Mouse (Mus musculus) gastrocnemius, adult 8-10 months (tissue): ENCODE measurements around the gene Magt1. TPM values are rescaled to one million over a fixed set of nuclear protein-coding genes. Genes with fewer than 3 reads are reported as not detected.
"Not testable (repeated sequence)": the region's sequence is repeated elsewhere in the genome, so short reads cannot be mapped to it uniquely, and the experiment has no call there.

Experiments used
- DNase-seq, 2 experiments: peaks; one replicate each; pipeline ENCODE4 v3.0.0; 2022; ENCODE audit warnings: low spot score in 2 of 2
- total RNA-seq, 4 experiments: library from RNA; stranded (reverse); gene quantifications; 2 replicates each; pipeline ENCODE4 v1.2.4; 2022

Gene Magt1
- total RNA-seq, 4 experiments from 2014 or later = 26.7 to 31.0 (median 30.4) TPM

DNA sequence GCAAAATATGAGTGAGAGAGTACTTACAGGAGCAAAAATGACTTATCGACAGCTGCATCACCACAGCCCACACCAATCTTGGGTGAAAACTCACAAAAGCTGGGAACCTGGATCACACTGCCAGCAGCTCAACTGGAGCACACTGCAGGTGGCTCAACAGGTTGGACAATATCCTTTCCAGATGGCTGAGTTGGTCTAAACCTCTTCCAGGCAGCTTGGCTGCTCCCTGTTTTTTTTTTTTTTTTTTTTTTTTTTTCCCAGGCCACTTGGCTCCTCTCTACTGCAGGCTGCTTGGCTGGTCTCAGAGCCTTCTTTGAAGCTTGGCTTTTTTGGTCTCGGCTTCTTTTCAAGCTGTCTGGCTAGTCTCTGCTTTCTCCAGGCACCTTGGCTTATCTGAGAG, 57.7 kb downstream of the Magt1 start:
- no peak for DNase-seq

DNA sequence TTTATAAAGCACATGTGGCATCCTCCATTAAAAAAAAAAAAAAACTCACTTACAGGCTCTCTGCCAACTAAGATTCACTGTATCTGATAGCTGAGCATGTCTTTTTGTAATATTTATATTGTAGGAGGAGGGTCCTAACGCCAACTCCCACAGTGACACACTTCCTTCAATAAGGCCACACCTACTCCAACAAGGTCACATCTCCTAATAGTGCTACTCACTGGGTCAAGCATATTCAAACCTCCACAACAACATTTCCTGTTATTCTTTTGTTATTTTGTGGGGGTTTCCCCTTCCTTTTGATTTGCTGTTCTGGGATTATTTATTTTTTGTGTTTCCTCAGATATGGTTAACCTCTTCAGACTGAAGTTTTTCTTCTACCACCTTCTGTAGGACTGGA, 65.3 kb downstream of the Magt1 start:
- no peak for DNase-seq

GRCm38 (mm10) chrX:105939245-105939644, 72.5 kb downstream of the Magt1 start:
- DNase-seq = no peak

DNA sequence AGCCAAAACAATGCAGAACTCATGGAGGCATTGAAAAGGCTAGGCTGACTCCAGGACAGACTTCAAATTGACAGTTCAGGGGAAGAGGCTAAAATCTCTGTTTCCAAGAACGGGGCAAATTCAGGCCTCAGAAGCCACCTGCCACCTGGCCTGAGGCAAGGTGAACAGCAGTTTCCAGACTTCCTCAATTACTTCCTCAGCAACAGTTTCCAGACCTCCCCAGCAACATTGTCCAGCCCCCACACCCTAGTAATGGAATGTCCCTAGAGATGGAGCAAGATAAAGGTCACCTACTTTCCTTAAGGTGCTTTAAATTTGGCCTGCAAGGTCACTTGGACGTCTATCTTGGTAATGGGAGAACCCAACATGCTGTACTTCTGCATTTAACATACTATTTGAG, 74.0 kb downstream of the Magt1 start:
- no peak for DNase-seq

DNA sequence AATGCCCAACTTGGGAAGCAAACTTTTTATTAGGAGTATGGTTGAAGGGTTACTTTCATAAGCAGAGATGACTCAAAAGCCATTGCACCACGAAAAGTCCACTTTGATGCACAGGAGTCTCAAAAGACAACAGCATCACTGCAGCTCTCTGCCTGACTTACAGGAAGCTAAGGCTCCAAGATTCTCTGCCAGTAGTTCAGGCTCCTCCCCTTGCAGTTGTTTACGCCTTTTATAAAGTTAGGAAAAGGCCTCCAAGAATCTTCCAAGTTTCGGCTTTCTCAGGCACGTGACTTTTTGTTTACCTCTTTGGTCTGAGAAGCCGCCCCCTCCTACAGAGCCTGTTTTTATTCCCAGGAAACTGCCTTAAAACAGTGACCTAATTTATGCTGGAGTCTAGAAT, 77.4 kb downstream of the Magt1 start:
- no peak for DNase-seq

DNA sequence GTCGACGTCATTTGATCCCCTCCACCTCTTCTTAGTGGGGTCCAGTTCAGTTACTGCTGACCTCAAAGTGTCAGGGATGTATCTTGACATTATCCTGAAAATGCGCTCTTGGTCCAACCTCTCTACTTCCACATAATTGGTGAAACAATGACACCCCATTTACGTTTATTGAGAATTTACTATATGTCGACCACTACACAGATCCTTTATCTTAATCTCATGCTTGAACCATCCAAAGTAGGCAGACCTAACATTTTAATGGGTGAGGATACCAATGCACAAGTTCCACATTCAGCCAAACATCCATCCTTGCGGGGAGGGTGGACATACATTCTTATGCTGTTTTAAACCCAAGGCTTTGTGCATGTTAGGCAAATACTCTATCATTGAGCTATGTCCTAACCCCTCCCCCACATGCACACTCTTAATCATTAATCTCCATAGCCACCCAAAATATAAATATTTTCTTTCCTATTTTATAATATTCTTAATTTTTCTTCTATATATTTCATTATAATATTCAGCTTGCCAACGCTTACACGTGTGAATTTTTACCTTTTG, 82.1 kb downstream of the Magt1 start:
- DNase-seq = no peak

DNA sequence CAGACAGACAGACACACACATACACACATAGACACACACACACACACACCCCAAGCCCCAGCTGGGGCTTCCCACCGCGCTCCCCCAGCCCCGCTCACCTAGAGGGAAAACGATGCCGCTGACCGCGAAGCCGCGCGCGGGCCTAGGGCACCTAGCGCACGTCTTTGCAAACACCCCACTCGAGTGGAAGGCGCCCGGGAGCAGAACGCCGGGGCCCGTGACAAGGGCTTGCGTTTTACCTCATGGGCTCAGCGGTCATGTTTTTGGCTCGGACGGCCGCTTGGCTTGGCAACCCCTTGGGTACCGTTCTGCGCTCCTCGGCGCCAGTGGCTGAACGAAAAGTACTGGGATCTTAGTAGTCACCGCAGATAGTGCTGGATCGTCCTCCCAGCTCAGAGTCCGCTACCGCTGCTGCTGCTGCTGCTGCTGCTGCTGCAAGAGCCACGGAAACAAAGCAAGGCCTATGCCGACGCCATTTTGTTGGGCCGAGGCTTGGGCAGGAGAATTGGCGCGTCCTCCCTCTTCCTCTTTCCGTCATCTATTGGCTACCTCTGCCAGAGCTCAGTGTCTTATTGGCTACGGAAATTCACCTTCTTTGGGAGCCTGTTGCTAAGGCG, 82.7 kb downstream of the Magt1 start, which contains the start of gene Atrx:
Gene Atrx (minus strand): TSS at position 543 of the 617 bp plus-strand sequence.
- DNase-seq = peak; percentile 32 to 51

- DNase-seq = peak in 1 of 2 experiments; percentile 5
Measured at GRCm38 (mm10) chrX:105927941-105928860, 83.5 kb downstream of the Magt1 start.

- no peak for DNase-seq
Measured at GRCm38 (mm10) chrX:105926121-105926735, 85.5 kb downstream of the Magt1 start.

GRCm38 (mm10) chrX:105924326-105925070, 87.2 kb downstream of the Magt1 start:
- no peak for DNase-seq

GRCm38 (mm10) chrX:105923896-105924295, 87.8 kb downstream of the Magt1 start:
- no peak for DNase-seq

GRCm38 (mm10) chrX:105922986-105923385, 88.7 kb downstream of the Magt1 start:
- DNase-seq = not testable (repeated sequence)

- no peak for DNase-seq
Measured at GRCm38 (mm10) chrX:105921421-105921820, 90.3 kb downstream of the Magt1 start.

Other genes with a start within 250 kb of the Magt1 start
- under 1 TPM; 0.18 to 0.35 (median 0.19) TPM for gene Fgf16, start 247.6 kb downstream of the Magt1 start, total RNA-seq
- 10 to 100 TPM; 30.1 to 42.7 (median 38.6) TPM for gene Atrx, start 82.5 kb downstream of the Magt1 start, total RNA-seq
- 100 to 1,000 TPM; 752 to 895 (median 837) TPM for gene Cox7b, start 3.8 kb upstream of the Magt1 start, total RNA-seq
- gene Atp7a, start 15.4 kb upstream of the Magt1 start, total RNA-seq = 1 to 10 TPM; 7.1 to 8.3 (median 7.6) TPM
- gene Tlr13, start 131.3 kb upstream of the Magt1 start, total RNA-seq = under 1 TPM in 3 of 4 experiments, not detected in 1; 0.07 to 0.32 (median 0.16) TPM
- 1,000 to 10,000 TPM in 2 of 4 experiments, 100 to 1,000 TPM in 2; 909 to 1,066 (median 1,006) TPM for gene Pgk1, start 175.2 kb upstream of the Magt1 start, total RNA-seq
- gene Taf9b, start 209.3 kb upstream of the Magt1 start, total RNA-seq = 10 to 100 TPM; 10.1 to 12.1 (median 10.8) TPM
- not detected for gene Fnd3c2, start 243.5 kb upstream of the Magt1 start, total RNA-seq